Mouse (Mus musculus) leukemia stem cell, adult 10-12 weeks (primary cell): ENCODE measurements around the gene Fstl4. TPM values are rescaled to one million over a fixed set of nuclear protein-coding genes. Genes with fewer than 3 reads are reported as not detected.

ENCODE experiments used
- polyA plus RNA-seq: library from polyadenylated mRNA; stranded (reverse); fragments of >175 nt; gene quantifications from 2 replicates; pipeline ENCODE4 v1.2.3, GENCODE M21; 2012; ENCODE audit warnings: low replicate concordance

The Fstl4 gene
- polyA plus RNA-seq: not detected in 2 replicates

DNA sequence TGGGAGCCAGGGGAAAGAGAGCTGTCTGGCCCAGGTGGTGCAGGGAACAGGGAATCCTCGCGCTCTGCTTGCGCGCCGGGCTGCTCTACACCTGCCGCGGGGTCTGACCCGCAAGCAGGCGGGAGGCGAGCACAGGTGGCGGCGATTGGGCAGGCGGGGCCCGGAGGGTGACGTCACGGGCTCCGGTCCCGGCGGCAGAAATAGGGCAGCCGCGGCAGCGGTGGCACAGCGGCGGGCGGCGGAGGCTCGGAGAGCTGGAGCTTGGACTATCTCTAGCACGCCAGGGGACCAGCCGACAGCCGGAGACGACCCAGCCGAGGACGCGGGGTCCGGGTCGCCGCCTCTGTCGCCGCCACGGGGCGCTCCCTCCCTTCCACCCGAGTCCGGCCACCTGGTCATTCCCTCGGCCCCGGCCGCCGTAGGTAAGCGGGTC, at the start of gene Fstl4:
Gene Fstl4, plus strand, starts transcription at position 174 of the 433 bp plus-strand sequence.

